Mouse (Mus musculus) monocyte, adult 59 days (primary cell): ENCODE results near the gene Gpr161. TPM values are rescaled to one million over a fixed set of nuclear protein-coding genes. Genes with fewer than 3 reads are reported as not detected.

ENCODE experiments used
- total RNA-seq, 2 experiments: library from RNA; stranded (reverse); gene quantifications; one replicate each; pipeline ENCODE4 v1.2.4; 2023

Gpr161 gene
- total RNA-seq, result under 1 TPM; 0.15 to 0.16 TPM

DNA sequence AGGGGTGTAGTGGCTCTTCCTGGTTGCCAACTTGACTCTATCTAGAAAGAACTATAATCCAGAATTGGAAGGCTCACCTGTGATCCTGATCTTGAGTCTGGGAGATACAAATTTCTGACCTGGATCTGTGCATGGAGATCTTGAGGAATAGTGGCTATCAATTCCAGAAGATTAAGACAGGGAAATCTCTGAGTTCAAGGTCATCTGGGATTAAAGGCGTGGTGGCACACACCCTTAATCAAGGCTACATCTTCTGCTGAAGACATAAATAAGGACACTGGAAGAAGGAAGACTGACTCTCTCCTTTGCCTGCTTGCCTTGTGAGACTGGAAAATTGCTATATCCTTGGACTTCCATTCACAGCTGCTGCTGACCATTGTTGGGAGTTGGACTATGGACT is at the start of gene Gpr161:
Gene Gpr161 (plus strand): TSS at position 301 of the 400 bp plus-strand sequence.

Other genes starting within 250 kb of the Gpr161 start
- gene Tbx19, start 135.0 kb upstream of the Gpr161 start, total RNA-seq, result not detected
- 10 to 100 TPM; 35.1 to 37.9 TPM for gene Sft2d2, start 101.4 kb upstream of the Gpr161 start, total RNA-seq
- gene Tiprl, start 58.8 kb upstream of the Gpr161 start, total RNA-seq, result 10 to 100 TPM; 24.3 to 34.3 TPM
- gene Dcaf6, start 164.7 kb downstream of the Gpr161 start, total RNA-seq, result 10 to 100 TPM; 19.0 to 22.3 TPM
- gene Mpc2, start 164.8 kb downstream of the Gpr161 start, total RNA-seq, result 10 to 100 TPM; 45.0 to 47.2 TPM
- under 1 TPM in 1 of 2 experiments, not detected in 1; 0.47 TPM for gene Adcy10, start 189.4 kb downstream of the Gpr161 start, total RNA-seq